Mouse (Mus musculus) A20 (cell line): ENCODE results near the gene Ldhal6b.

Source experiments
- DNase-seq: peaks from one replicate; pipeline ENCODE4 v3.0.0-alpha.2; 2011; ENCODE audit warnings: low read depth, low spot score

Gene Ldhal6b

GRCm38 (mm10) chr17:5410336-5410735 lies 8.2 kb downstream of the Ldhal6b start:
- DNase-seq: no peak

GRCm38 (mm10) chr17:5407030-5407429 lies 11.5 kb downstream of the Ldhal6b start:
- no peak for DNase-seq

GRCm38 (mm10) chr17:5406566-5406965 lies 12.0 kb downstream of the Ldhal6b start:
- no peak for DNase-seq

- DNase-seq: no peak
Measured at GRCm38 (mm10) chr17:5403885-5404284, 14.7 kb downstream of the Ldhal6b start.

GRCm38 (mm10) chr17:5402624-5403023 lies 15.9 kb downstream of the Ldhal6b start:
- peak; percentile 90 for DNase-seq

- DNase-seq: peak; percentile 81
Measured at GRCm38 (mm10) chr17:5402069-5402468, 16.5 kb downstream of the Ldhal6b start.

- no peak for DNase-seq
Measured at GRCm38 (mm10) chr17:5401288-5401687, 17.3 kb downstream of the Ldhal6b start.

GRCm38 (mm10) chr17:5400435-5401090 lies 18.0 kb downstream of the Ldhal6b start:
- no peak for DNase-seq

- DNase-seq: peak; percentile 85
Measured at GRCm38 (mm10) chr17:5397148-5398007, 21.2 kb downstream of the Ldhal6b start.

GRCm38 (mm10) chr17:5396213-5396612 lies 22.4 kb downstream of the Ldhal6b start:
- DNase-seq: no peak

GRCm38 (mm10) chr17:5395454-5396205 lies 22.9 kb downstream of the Ldhal6b start:
- DNase-seq: no peak

- no peak for DNase-seq
Measured at GRCm38 (mm10) chr17:5390682-5391081, 27.9 kb downstream of the Ldhal6b start.

- DNase-seq: no peak
Measured at GRCm38 (mm10) chr17:5388351-5388750, 30.2 kb downstream of the Ldhal6b start.

GRCm38 (mm10) chr17:5386885-5387545 lies 31.6 kb downstream of the Ldhal6b start:
- DNase-seq: no peak

GRCm38 (mm10) chr17:5385694-5386093 lies 32.9 kb downstream of the Ldhal6b start:
- DNase-seq: no peak

- DNase-seq: peak; percentile 38
Measured at GRCm38 (mm10) chr17:5377930-5378310, 40.6 kb downstream of the Ldhal6b start.

GRCm38 (mm10) chr17:5377151-5377929 lies 41.2 kb downstream of the Ldhal6b start:
- DNase-seq: no peak

- DNase-seq: no peak
Measured at GRCm38 (mm10) chr17:5372951-5373350, 45.6 kb downstream of the Ldhal6b start.

GRCm38 (mm10) chr17:5371521-5371920 lies 47.0 kb downstream of the Ldhal6b start:
- DNase-seq: no peak

- no peak for DNase-seq
Measured at GRCm38 (mm10) chr17:5371032-5371431, 47.5 kb downstream of the Ldhal6b start.
